Mouse (Mus musculus): Measurements from ENCODE around the gene Mrpl50. TPM values are rescaled to one million over a fixed set of nuclear protein-coding genes. Genes with fewer than 3 reads are reported as not detected.
"Not testable (repeated sequence)": the region's sequence is repeated elsewhere in the genome, so short reads cannot be mapped to it uniquely, and the experiment has no call there.

Gene Mrpl50
- polyA plus RNA-seq, 1 experiment from 2014 or later = 89.5 TPM

GRCm38 (mm10) chr4:49480896-49481295, 40.0 kb downstream of the Mrpl50 start:
- Histone ChIP-seq H3K9me3 (ENCODE audit: control insufficient read depth, low read length) (no peaks in the 10 kb centered on the region), H3K4me1 (ENCODE audit: control insufficient read depth, insufficient read depth, low read length) (no peaks in the 10 kb centered on the region), H3K27ac (ENCODE audit: low read depth, low read length) (no peak overlapping the region), H3K4me2 (ENCODE audit: low read depth) (no peak overlapping the region), H3K36me3 (ENCODE audit: control insufficient read depth, insufficient read depth, low read length) (no peaks in the 10 kb centered on the region), H3K27me3 (ENCODE audit: control insufficient read depth, insufficient read depth, low read length) (no peaks in the 10 kb centered on the region), H3K4me3 (ENCODE audit: low read depth, low read length) (no peak overlapping the region), H3K9ac (ENCODE audit: low read length) (no peak overlapping the region)
- WGBS = 38% methylated on average over 3 of the region's 3 CpGs
- DNase-seq (ENCODE audit: low spot score) = no peak
- ATAC-seq (ENCODE audit: insufficient read depth, low FRiP score, low TSS enrichment) = no peak

- Histone ChIP-seq H3K36me3 (ENCODE audit: control insufficient read depth, insufficient read depth, low read length) (no peaks in the 10 kb centered on the region), H3K4me1 (ENCODE audit: control insufficient read depth, insufficient read depth, low read length) (no peaks in the 10 kb centered on the region), H3K4me2 (ENCODE audit: low read depth) (no peak overlapping the region), H3K27me3 (ENCODE audit: control insufficient read depth, insufficient read depth, low read length) (no peaks in the 10 kb centered on the region), H3K4me3 (ENCODE audit: low read depth, low read length) (no peak overlapping the region), H3K9me3 (ENCODE audit: control insufficient read depth, low read length) (no peaks in the 10 kb centered on the region), H3K9ac (ENCODE audit: low read length) (no peak overlapping the region), H3K27ac (ENCODE audit: low read depth, low read length) (no peak overlapping the region)
- ATAC-seq (ENCODE audit: insufficient read depth, low FRiP score, low TSS enrichment) (no peak), DNase-seq (ENCODE audit: low spot score) (no peak)
- 21% methylated on average over 21 of the region's 21 CpGs for WGBS
Observed at GRCm38 (mm10) chr4:49480104-49480760, 40.7 kb downstream of the Mrpl50 start.

GRCm38 (mm10) chr4:49479035-49479434, 41.9 kb downstream of the Mrpl50 start:
- not testable (repeated sequence) for H3K27ac ChIP-seq (ENCODE audit: low read depth, low read length); H3K4me1 ChIP-seq (ENCODE audit: control insufficient read depth, insufficient read depth, low read length); H3K27me3 ChIP-seq (ENCODE audit: control insufficient read depth, insufficient read depth, low read length); H3K4me2 ChIP-seq (ENCODE audit: low read depth); H3K9ac ChIP-seq (ENCODE audit: low read length); DNase-seq (ENCODE audit: low spot score); H3K36me3 ChIP-seq (ENCODE audit: control insufficient read depth, insufficient read depth, low read length); H3K9me3 ChIP-seq (ENCODE audit: control insufficient read depth, low read length); ATAC-seq (ENCODE audit: insufficient read depth, low FRiP score, low TSS enrichment); H3K4me3 ChIP-seq (ENCODE audit: low read depth, low read length)
- 13% methylated on average over 2 of the region's 2 CpGs for WGBS

- H3K9ac ChIP-seq (ENCODE audit: low read length) = no peak overlapping the region
- ATAC-seq (ENCODE audit: insufficient read depth, low FRiP score, low TSS enrichment) (peak; percentile 80; the same call in 1 of the 2 replicates), DNase-seq (ENCODE audit: low spot score) (peak; percentile 26)
- no peaks in the 10 kb centered on the region for H3K4me1 ChIP-seq (ENCODE audit: control insufficient read depth, insufficient read depth, low read length)
- no peak overlapping the region for H3K4me3 ChIP-seq (ENCODE audit: low read depth, low read length)
- no peak overlapping the region for H3K27ac ChIP-seq (ENCODE audit: low read depth, low read length)
- no peaks in the 10 kb centered on the region for H3K27me3 ChIP-seq (ENCODE audit: control insufficient read depth, insufficient read depth, low read length)
- H3K4me2 ChIP-seq (ENCODE audit: low read depth) = peak overlapping the region; percentile 28
- H3K9me3 ChIP-seq (ENCODE audit: control insufficient read depth, low read length) = no peaks in the 10 kb centered on the region
- WGBS = 22% methylated on average over 19 of the region's 19 CpGs
- no peaks in the 10 kb centered on the region for H3K36me3 ChIP-seq (ENCODE audit: control insufficient read depth, insufficient read depth, low read length)
Observed at GRCm38 (mm10) chr4:49478118-49478877, 42.6 kb downstream of the Mrpl50 start.

- Histone ChIP-seq H3K4me3 (ENCODE audit: low read depth, low read length) (no peak overlapping the region), H3K9me3 (ENCODE audit: control insufficient read depth, low read length) (no peaks in the 10 kb centered on the region), H3K4me2 (ENCODE audit: low read depth) (no peak overlapping the region), H3K36me3 (ENCODE audit: control insufficient read depth, insufficient read depth, low read length) (no peaks in the 10 kb centered on the region), H3K27ac (ENCODE audit: low read depth, low read length) (no peak overlapping the region), H3K27me3 (ENCODE audit: control insufficient read depth, insufficient read depth, low read length) (no peaks in the 10 kb centered on the region), H3K9ac (ENCODE audit: low read length) (no peak overlapping the region), H3K4me1 (ENCODE audit: control insufficient read depth, insufficient read depth, low read length) (no peaks in the 10 kb centered on the region)
- ATAC-seq (ENCODE audit: insufficient read depth, low FRiP score, low TSS enrichment) (no peak), DNase-seq (ENCODE audit: low spot score) (no peak)
Observed at GRCm38 (mm10) chr4:49474583-49474982, 46.3 kb downstream of the Mrpl50 start.

- H3K27ac ChIP-seq (ENCODE audit: low read depth, low read length) = no peak within 1 kb of the TSS
- H3K27me3 ChIP-seq (ENCODE audit: control insufficient read depth, insufficient read depth, low read length) = no peaks in the 10 kb centered on the region
- no peaks in the 10 kb centered on the region for H3K4me1 ChIP-seq (ENCODE audit: control insufficient read depth, insufficient read depth, low read length)
- no peak for DNase-seq (ENCODE audit: low spot score)
- H3K4me3 ChIP-seq (ENCODE audit: low read depth, low read length) = no peak within 1 kb of the TSS
- WGBS = 58% methylated on average over 3 of the region's 3 CpGs
- no peak within 1 kb of the TSS for H3K4me2 ChIP-seq (ENCODE audit: low read depth)
- no peaks in the 10 kb centered on the region for H3K9me3 ChIP-seq (ENCODE audit: control insufficient read depth, low read length)
- H3K9ac ChIP-seq (ENCODE audit: low read length) = no peak within 1 kb of the TSS
- H3K36me3 ChIP-seq (ENCODE audit: control insufficient read depth, insufficient read depth, low read length) = no peaks in the 10 kb centered on the region
- no peak for ATAC-seq (ENCODE audit: insufficient read depth, low FRiP score, low TSS enrichment)
Observed at GRCm38 (mm10) chr4:49473435-49474100, 47.3 kb downstream of the Mrpl50 start, which contains the start of gene Acnat1. Gene Acnat1, minus strand, starts transcription at chr4:49473912.

GRCm38 (mm10) chr4:49469435-49470151, 51.3 kb downstream of the Mrpl50 start:
- Histone ChIP-seq H3K4me1 (ENCODE audit: control insufficient read depth, insufficient read depth, low read length) (no peaks in the 10 kb centered on the region), H3K9me3 (ENCODE audit: control insufficient read depth, low read length) (no peaks in the 10 kb centered on the region), H3K27ac (ENCODE audit: low read depth, low read length) (no peak overlapping the region), H3K4me2 (ENCODE audit: low read depth) (no peak overlapping the region), H3K27me3 (ENCODE audit: control insufficient read depth, insufficient read depth, low read length) (no peaks in the 10 kb centered on the region), H3K36me3 (ENCODE audit: control insufficient read depth, insufficient read depth, low read length) (no peaks in the 10 kb centered on the region), H3K9ac (ENCODE audit: low read length) (no peak overlapping the region), H3K4me3 (ENCODE audit: low read depth, low read length) (no peak overlapping the region)
- ATAC-seq (ENCODE audit: insufficient read depth, low FRiP score, low TSS enrichment) (no peak), DNase-seq (ENCODE audit: low spot score) (no peak)
- WGBS = 84% methylated on average over 3 of the region's 3 CpGs

- Histone ChIP-seq H3K4me3 (ENCODE audit: low read depth, low read length) (no peak overlapping the region), H3K27ac (ENCODE audit: low read depth, low read length) (no peak overlapping the region), H3K9ac (ENCODE audit: low read length) (no peak overlapping the region), H3K4me1 (ENCODE audit: control insufficient read depth, insufficient read depth, low read length) (no peaks in the 10 kb centered on the region), H3K36me3 (ENCODE audit: control insufficient read depth, insufficient read depth, low read length) (no peaks in the 10 kb centered on the region), H3K27me3 (ENCODE audit: control insufficient read depth, insufficient read depth, low read length) (no peaks in the 10 kb centered on the region), H3K9me3 (ENCODE audit: control insufficient read depth, low read length) (no peaks in the 10 kb centered on the region), H3K4me2 (ENCODE audit: low read depth) (no peak overlapping the region)
- 90% methylated on average over 6 of the region's 6 CpGs for WGBS
- no peak for DNase-seq (ENCODE audit: low spot score)
- ATAC-seq (ENCODE audit: insufficient read depth, low FRiP score, low TSS enrichment) = no peak
Observed at GRCm38 (mm10) chr4:49467360-49467759, 53.5 kb downstream of the Mrpl50 start.
